Mouse (Mus musculus): ENCODE measurements at regions not wholly inside any gene's neighbourhood (a gene's known extent, or its start where the extent isn't known, plus 50 kb on each side); places are given as distances from the start of the nearest gene placed in this dataset.

GRCm38 (mm10) chr14:19665756-19666155 is 63.4 kb upstream of the Gm5458 start:
- DNase-seq (ENCODE audit: low read depth): peak; percentile 26
- TF ChIP-seq POLR2A (IDR thresholded peaks at IDR 0.05; ENCODE audit: borderline replicate concordance, extremely low read depth, insufficient read depth, insufficient read length, poor library complexity, severe bottlenecking) (no peak), CTCF (IDR thresholded peaks at IDR 0.05; ENCODE audit: borderline replicate concordance, extremely low read depth, insufficient read depth, insufficient read length) (no peak)

- DNase-seq (ENCODE audit: low read depth): no peak
- no peak for TF ChIP-seq CTCF (IDR thresholded peaks at IDR 0.05; ENCODE audit: borderline replicate concordance, extremely low read depth, insufficient read depth, insufficient read length)
- no peak for TF ChIP-seq POLR2A (IDR thresholded peaks at IDR 0.05; ENCODE audit: borderline replicate concordance, extremely low read depth, insufficient read depth, insufficient read length, poor library complexity, severe bottlenecking)
These were observed 71.7 kb upstream of the Gm5458 start for GRCm38 (mm10) chr14:19674046-19674445.

GRCm38 (mm10) chr14:19688426-19688825 is 62.6 kb upstream of the Nid2 start:
- DNase-seq (ENCODE audit: low read depth): no peak

GRCm38 (mm10) chr14:19693606-19694005 is 57.5 kb upstream of the Nid2 start:
- no peak for DNase-seq (ENCODE audit: low read depth)
- no peak for TF ChIP-seq CTCF (IDR thresholded peaks at IDR 0.05; ENCODE audit: borderline replicate concordance, extremely low read depth, insufficient read depth, insufficient read length)
- TF ChIP-seq POLR2A (IDR thresholded peaks at IDR 0.05; ENCODE audit: borderline replicate concordance, extremely low read depth, insufficient read depth, insufficient read length, poor library complexity, severe bottlenecking): no peak

More at GRCm38 (mm10) chr14:19688426-19688825, 62.6 kb upstream of the Nid2 start:
- TF ChIP-seq CTCF (IDR thresholded peaks at IDR 0.05; ENCODE audit: borderline replicate concordance, extremely low read depth, insufficient read depth, insufficient read length) (no peak), POLR2A (IDR thresholded peaks at IDR 0.05; ENCODE audit: borderline replicate concordance, extremely low read depth, insufficient read depth, insufficient read length, poor library complexity, severe bottlenecking) (no peak)

- DNase-seq (ENCODE audit: low read depth): peak; percentile 19
- TF ChIP-seq CTCF (IDR thresholded peaks at IDR 0.05; ENCODE audit: borderline replicate concordance, extremely low read depth, insufficient read depth, insufficient read length): no peak
- no peak for TF ChIP-seq POLR2A (IDR thresholded peaks at IDR 0.05; ENCODE audit: borderline replicate concordance, extremely low read depth, insufficient read depth, insufficient read length, poor library complexity, severe bottlenecking)
These were observed 56.8 kb upstream of the Nid2 start for GRCm38 (mm10) chr14:19694289-19694688.

- DNase-seq (ENCODE audit: low read depth): peak; percentile 8
These were observed 51.6 kb upstream of the Nid2 start for GRCm38 (mm10) chr14:19699497-19699896.

More at GRCm38 (mm10) chr14:19699497-19699896, 51.6 kb upstream of the Nid2 start:
- TF ChIP-seq CTCF (IDR thresholded peaks at IDR 0.05; ENCODE audit: borderline replicate concordance, extremely low read depth, insufficient read depth, insufficient read length): no peak
- TF ChIP-seq POLR2A (IDR thresholded peaks at IDR 0.05; ENCODE audit: borderline replicate concordance, extremely low read depth, insufficient read depth, insufficient read length, poor library complexity, severe bottlenecking): no peak
